In the genomic region with DNA sequence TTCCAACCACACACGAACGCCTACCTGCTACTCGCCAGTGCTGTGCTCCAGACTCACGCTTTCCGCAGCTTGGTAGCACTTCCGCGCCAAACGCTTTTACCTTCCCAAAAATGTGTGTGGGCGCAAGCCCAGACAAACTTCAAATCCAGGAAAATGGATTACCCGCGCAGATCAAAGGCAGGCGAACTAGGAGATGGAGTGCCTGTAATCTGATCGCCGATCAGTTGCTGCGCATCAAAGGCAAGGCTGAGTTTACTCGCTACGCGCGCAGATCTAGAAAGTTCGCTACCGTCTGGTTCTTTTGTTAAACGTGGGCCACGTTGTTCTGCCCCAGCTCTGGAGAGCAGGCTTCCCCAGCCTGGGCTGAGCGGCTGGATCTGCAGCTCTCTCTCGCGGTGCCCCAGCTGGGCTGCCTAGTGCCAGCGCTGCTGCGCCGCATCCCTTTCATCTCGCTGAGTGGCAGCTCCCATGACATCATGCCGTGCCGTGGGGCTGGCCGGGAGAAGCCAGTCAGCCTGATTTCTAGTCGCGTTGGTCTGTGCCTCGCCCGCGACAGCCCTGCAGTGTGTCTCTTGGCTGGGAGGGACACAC, we compare ENCODE assay signal across 8 mouse cellular contexts. TPM values are rescaled to one million over a fixed set of nuclear protein-coding genes. Genes with fewer than 3 reads are reported as not detected.
DNase-seq lines count a peak whose midpoint lies in the region; ATAC-seq and TF ChIP-seq lines count a peak whose summit lies in the region.

A gene (minus strand): TSS at position 400 of the 591 bp plus-strand sequence.

- intact Hi-C loops in heart, postnatal 36 days (cut with DNase I): no loop called here

- peak within 1 kb of the TSS; percentile 51 for H3K4me3 ChIP-seq in lung, postnatal 0 days (ENCODE audit: low read depth, low read length)

- H3K9me3 ChIP-seq in lung, postnatal 0 days (ENCODE audit: low read length): no peaks in the 10 kb centered on the region

- H3K36me3 ChIP-seq in lung, postnatal 0 days (ENCODE audit: insufficient read depth, low read length): no peaks in the 10 kb centered on the region

- TF ChIP-seq EP300 in lung, postnatal 0 days (IDR thresholded peaks at IDR 0.05): no peak

- no peaks in the 10 kb centered on the region for H3K27me3 ChIP-seq in lung, postnatal 0 days (replicated peaks; ENCODE audit: insufficient read depth, low read length)

- H3K27ac ChIP-seq in lung, postnatal 0 days (ENCODE audit: low read length): peak within 1 kb of the TSS; percentile 73

- ATAC-seq in lung, postnatal 0 days: peak; percentile 95

- peak; percentile 67 for DNase-seq in ES-CJ7 (ENCODE audit: low read depth, low spot score)
- DNase-seq in cerebellum, adult 18-20 months: peak; percentile 59 to 65
- DNase-seq in forelimb bud, embryonic 11.5 days (ENCODE audit: low read depth, low spot score): peak; percentile 84
- peak; percentile 65 to 67 for DNase-seq in heart, postnatal 36 days
- peak; percentile 85 to 87 for DNase-seq in layer of hippocampus, postnatal 14 days (ENCODE audit: low spot score in 2 of 2)
- peak; percentile 87 for DNase-seq in lung, postnatal 0 days (ENCODE audit: low spot score)
- peak; percentile 89 for DNase-seq in retina, embryonic 14.5 days (ENCODE audit: low spot score)
- peak; percentile 85 for DNase-seq in thymus, postnatal 25 days

- under 1% methylated on average over 38 of the region's 38 CpGs for WGBS in lung, postnatal 0 days

- peak within 1 kb of the TSS; percentile 20 for H3K9ac ChIP-seq in lung, postnatal 0 days (replicated peaks; ENCODE audit: low read depth)

- H3K4me1 ChIP-seq in lung, postnatal 0 days (ENCODE audit: insufficient read depth, low read depth, low read length): peaks cover 11% of the 10 kb centered on the region; the same call in 1 of the 2 replicates

- H3K4me2 ChIP-seq in lung, postnatal 0 days (replicated peaks; ENCODE audit: low read depth, low read length): peak within 1 kb of the TSS; percentile 90

- 0 out of 2 replicates have a peak, but pooled peaks have one; percentile 2 for TF ChIP-seq CTCF in lung, postnatal 0 days (IDR thresholded peaks at IDR 0.05)

RNA-seq across cellular contexts. Expression of the gene that starts here (rescaled TPM):
- 1 to 10 TPM; 2.4 to 6.2 TPM for total RNA-seq in heart, postnatal 36 days (2021)
- total RNA-seq in layer of hippocampus, postnatal 14 days (2021): 10 to 100 TPM; 62.9 to 65.4 TPM
- 35.0 and 37.2 TPM in 2 replicates for polyA plus RNA-seq in lung, postnatal 0 days (2015; fragmentation: Nextera tagmentation; extraction: Ambion mirVana)

Comparison
In these comparisons a context has a peak if more than half of its experiments do, and no peak if none do; other contexts are left out.
1. Peak in every context shown above with its lines: DNase-seq, ATAC-seq, H3K4me3 ChIP-seq and H3K27ac ChIP-seq.
2. RNA of the gene that starts here (total RNA-seq): 62.9 to 65.4 TPM in layer of hippocampus, postnatal 14 days; 2.4 to 6.2 TPM in heart, postnatal 36 days; every median in the first group is over 4 times any median in the second.